Mouse (Mus musculus): ENCODE measurements around the gene Zfp770.

The Zfp770 gene

DNA sequence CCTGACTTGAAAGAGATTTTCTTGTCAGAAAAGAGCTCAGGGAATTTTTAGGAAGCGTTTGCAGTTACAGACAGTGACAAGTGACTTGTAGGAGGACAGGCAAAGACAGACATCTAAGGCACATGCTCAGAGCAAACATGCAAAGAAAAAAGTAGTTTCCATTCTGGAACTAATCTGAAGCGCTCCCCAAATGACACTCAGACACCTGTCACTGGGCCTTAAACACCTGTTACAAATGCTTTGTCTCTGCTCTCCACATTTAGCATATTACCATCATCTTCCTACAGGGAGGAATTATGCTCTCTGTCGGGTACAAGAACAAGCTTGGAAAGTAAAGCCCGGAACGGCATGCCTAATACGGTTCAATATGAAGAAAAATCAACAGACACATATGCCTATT is 57.4 kb downstream of the Zfp770 start:
- DNase-seq (ENCODE audit: low spot score) = no peak
